Comparison of ENCODE assay signal across 9 mouse cellular contexts in the genomic region with DNA sequence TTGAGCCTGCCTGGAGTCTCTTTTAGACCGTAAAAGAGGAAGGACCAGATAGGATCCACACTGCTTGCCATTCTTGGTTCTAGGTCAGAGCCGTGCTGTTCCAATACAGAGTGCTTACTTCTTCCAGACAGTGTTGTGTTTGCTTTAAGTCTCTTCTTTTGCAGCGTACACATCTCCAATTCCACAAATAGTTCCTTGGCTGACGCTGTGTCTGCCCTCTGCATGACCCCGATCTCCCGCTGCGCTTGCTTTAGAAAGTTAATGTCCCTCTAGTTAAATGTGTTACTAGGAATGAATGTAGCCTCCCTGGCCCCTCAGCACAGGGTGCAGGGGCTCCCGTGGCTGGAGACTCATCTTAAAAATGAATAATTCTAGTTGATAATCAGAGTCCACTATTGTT.
DNase-seq lines count a peak whose midpoint lies in the region; ATAC-seq and TF ChIP-seq lines count a peak whose summit lies in the region.
"Had no signal": no experiment of that assay in that cellular context is flagged by ENCODE, and none has a peak within 500 bp of the region (broad histone marks: within the 10 kb centered on the region; RNA-seq: fewer than 3 reads in every experiment).

No protein-coding gene starts in this region.

- no peak overlapping the region for H3K4me3 ChIP-seq in hindbrain, embryonic 14.5 days (replicated peaks; ENCODE audit: low read length)
- H3K4me3 ChIP-seq in liver, embryonic 11.5 days (ENCODE audit: low read depth, low read length): no peak overlapping the region
- no peak overlapping the region for H3K4me3 ChIP-seq in midbrain, embryonic 13.5 days (replicated peaks)
- H3K4me3 ChIP-seq: erythroblast, embryonic 14.5 days had no signal

- no peak for ATAC-seq in hindbrain, embryonic 14.5 days (ENCODE audit: low FRiP score)
- 0 out of 2 replicates have a peak, but pooled peaks have one; percentile 34 for ATAC-seq in liver, embryonic 11.5 days (replicated peaks; ENCODE audit: low FRiP score)
- ATAC-seq in midbrain, embryonic 13.5 days: no peak

- no peak overlapping the region for H3K4me2 ChIP-seq in hindbrain, embryonic 14.5 days (replicated peaks)
- no peak overlapping the region for H3K4me2 ChIP-seq in liver, embryonic 11.5 days
- no peak overlapping the region for H3K4me2 ChIP-seq in midbrain, embryonic 13.5 days (replicated peaks)

- H3K27me3 ChIP-seq in hindbrain, embryonic 14.5 days (ENCODE audit: control insufficient read depth, insufficient read depth, low read length): no peaks in the 10 kb centered on the region
- H3K27me3 ChIP-seq in liver, embryonic 11.5 days (replicated peaks; ENCODE audit: control insufficient read depth, insufficient read depth, low read length): no peaks in the 10 kb centered on the region
- H3K27me3 ChIP-seq in midbrain, embryonic 13.5 days: no peaks in the 10 kb centered on the region

- no peaks in the 10 kb centered on the region for H3K36me3 ChIP-seq in hindbrain, embryonic 14.5 days (replicated peaks; ENCODE audit: control insufficient read depth, insufficient read depth)
- no peaks in the 10 kb centered on the region for H3K36me3 ChIP-seq in liver, embryonic 11.5 days (ENCODE audit: control insufficient read depth, insufficient read depth, low read length)
- no peaks in the 10 kb centered on the region for H3K36me3 ChIP-seq in midbrain, embryonic 13.5 days

- H3K9ac ChIP-seq in hindbrain, embryonic 14.5 days: no peak overlapping the region
- no peak overlapping the region for H3K9ac ChIP-seq in liver, embryonic 11.5 days (ENCODE audit: low read depth, low read length)
- no peak overlapping the region for H3K9ac ChIP-seq in midbrain, embryonic 13.5 days (replicated peaks)

- TF ChIP-seq CTCF in brain, embryonic 14.5 days (IDR thresholded peaks at IDR 0.05; ENCODE audit: borderline replicate concordance, extremely low read depth, insufficient read depth, insufficient read length): no peak

- TF ChIP-seq POLR2A in brain, embryonic 14.5 days (IDR thresholded peaks at IDR 0.05; ENCODE audit: borderline replicate concordance, extremely low read depth, insufficient read depth, insufficient read length, poor library complexity, severe bottlenecking): no peak

- WGBS in hindbrain, embryonic 14.5 days: 17% methylated on average over 8 of the region's 8 CpGs
- WGBS in liver, embryonic 11.5 days: 40% methylated on average over 8 of the region's 8 CpGs
- WGBS in midbrain, embryonic 13.5 days: 25% methylated on average over 8 of the region's 8 CpGs

- no peaks in the 10 kb centered on the region for H3K9me3 ChIP-seq in hindbrain, embryonic 14.5 days (ENCODE audit: control insufficient read depth, low read length)
- H3K9me3 ChIP-seq in liver, embryonic 11.5 days (ENCODE audit: control insufficient read depth, low read length): no peaks in the 10 kb centered on the region
- H3K9me3 ChIP-seq in midbrain, embryonic 13.5 days: no peaks in the 10 kb centered on the region

- peaks cover 9% of the 10 kb centered on the region for H3K4me1 ChIP-seq in hindbrain, embryonic 14.5 days (replicated peaks; ENCODE audit: control insufficient read depth, insufficient read depth, low read length)
- H3K4me1 ChIP-seq in liver, embryonic 11.5 days (replicated peaks; ENCODE audit: control insufficient read depth, insufficient read depth, low read length): no peaks in the 10 kb centered on the region
- peaks cover 13% of the 10 kb centered on the region for H3K4me1 ChIP-seq in midbrain, embryonic 13.5 days (replicated peaks)

- intact Hi-C loops in gastrocnemius, postnatal 14 days (cut with DNase I; ENCODE audit: low total_unique reads): no loop called here
- intact Hi-C loops in gastrocnemius, postnatal 36 days (cut with DNase I): no loop called here

- no peak overlapping the region for H3K27ac ChIP-seq in hindbrain, embryonic 14.5 days
- H3K27ac ChIP-seq in liver, embryonic 11.5 days (ENCODE audit: low read depth, low read length): no peak overlapping the region
- no peak overlapping the region for H3K27ac ChIP-seq in midbrain, embryonic 13.5 days

- peak; percentile 6 for DNase-seq in gastrocnemius, postnatal 14 days
- no peak for DNase-seq in gastrocnemius, postnatal 36 days
- peak; percentile 47 for DNase-seq in brain, embryonic 14.5 days (ENCODE audit: low read depth)
- peak; percentile 59 for DNase-seq in hindbrain, embryonic 14.5 days (ENCODE audit: low spot score)
- DNase-seq in liver, embryonic 11.5 days (ENCODE audit: low spot score): no peak
- no peak for DNase-seq in cerebellum, postnatal 4 days (ENCODE audit: low spot score in 2 of 2)
- no peak for DNase-seq in spleen, adult 18-20 months

Comparison
In these comparisons a context has a peak if more than half of its experiments do, and no peak if none do; other contexts are left out.
1. DNase-seq: peak in gastrocnemius, postnatal 14 days (single experiment), brain, embryonic 14.5 days (single experiment) and hindbrain, embryonic 14.5 days (single experiment); none in gastrocnemius, postnatal 36 days (0 of 2), liver, embryonic 11.5 days (single experiment), cerebellum, postnatal 4 days (0 of 2) and spleen, adult 18-20 months (0 of 2).